Mouse (Mus musculus): Measurements from ENCODE around the gene Trpt1. TPM values are rescaled to one million over a fixed set of nuclear protein-coding genes. Genes with fewer than 3 reads are reported as not detected.
A peak's percentile ranks its signal among the peaks of the same experiment; 100 is the strongest.

The Trpt1 gene
- polyA plus RNA-seq, 1 experiment, result 19.3 TPM

DNA sequence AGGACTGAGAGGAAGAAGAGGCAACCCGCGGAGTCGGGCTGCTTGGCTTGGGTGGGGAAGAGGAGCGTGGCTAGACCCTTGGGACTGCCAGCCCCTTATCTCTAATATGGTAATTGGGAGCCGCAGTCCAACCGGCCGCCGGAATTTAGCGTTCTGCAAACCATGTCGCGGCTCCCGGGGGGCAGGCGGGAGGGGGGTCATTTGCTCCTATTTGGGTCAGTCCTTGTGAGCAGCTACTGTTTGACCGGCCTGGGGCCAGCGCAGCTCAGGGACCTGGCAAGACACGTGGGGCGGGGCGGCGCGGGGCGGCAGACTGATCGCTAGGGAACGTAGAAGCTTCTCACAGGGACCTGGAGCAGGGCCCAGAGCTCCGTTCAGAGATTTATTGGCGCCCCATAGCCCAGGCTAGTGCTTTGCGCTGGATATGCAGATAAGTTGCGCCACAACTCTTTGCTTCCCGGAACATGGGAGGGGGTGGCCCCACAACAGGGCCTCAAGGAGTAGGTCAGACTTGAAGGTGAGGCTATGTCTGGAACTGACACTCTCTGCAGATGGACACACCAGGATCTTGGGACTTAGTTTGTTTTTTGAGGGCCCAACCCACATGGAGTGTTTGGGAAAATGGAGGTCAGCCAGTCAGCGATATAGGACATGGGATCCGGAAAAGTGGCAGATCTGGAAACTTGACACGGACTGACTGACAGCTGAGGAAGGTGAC lies 43.8 kb upstream of the Trpt1 start:
- 2% methylated on average over 31 of the region's 31 CpGs for WGBS
- peaks cover 14% of the 10 kb centered on the region; the same call in 1 of the 2 replicates for H3K4me1 ChIP-seq (ENCODE audit: control insufficient read depth, insufficient read depth, low read length)
- TF ChIP-seq CTCF (conservative IDR thresholded peaks at IDR 0.05; ENCODE audit: insufficient read depth, insufficient read length, low read depth, low read length) (no peak), POLR2A (IDR thresholded peaks at IDR 0.05; ENCODE audit: low read depth, low read length) (no peak)
- peak overlapping the region; percentile 91 for H3K4me3 ChIP-seq (ENCODE audit: insufficient read depth, low read depth, low read length)
- no peaks in the 10 kb centered on the region for H3K36me3 ChIP-seq (ENCODE audit: control insufficient read depth, insufficient read depth, low read length)
- DNase-seq, result peak; percentile 93
- peak overlapping the region; percentile 93 for H3K27ac ChIP-seq (ENCODE audit: insufficient read depth, low read depth, low read length)
- no peaks in the 10 kb centered on the region for H3K27me3 ChIP-seq (replicated peaks; ENCODE audit: control insufficient read depth, insufficient read depth, low read length)

DNA sequence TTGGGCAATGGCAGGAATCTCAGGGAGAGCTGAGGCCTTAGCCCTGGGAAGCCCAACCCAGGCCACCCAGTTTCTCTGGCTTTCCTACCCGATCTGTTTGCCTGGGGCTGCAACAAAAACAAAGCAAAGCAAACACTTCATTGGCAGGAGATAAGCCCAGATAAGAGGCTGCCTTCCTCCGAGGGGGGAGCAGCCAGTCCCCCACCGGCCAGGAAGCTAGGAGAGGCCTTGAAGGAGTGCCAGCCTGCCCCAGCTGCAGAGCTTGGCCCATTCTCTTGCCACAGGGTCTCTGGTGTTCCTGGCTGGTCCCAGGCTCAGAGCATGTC lies 43.3 kb upstream of the Trpt1 start:
- H3K4me1 ChIP-seq (ENCODE audit: control insufficient read depth, insufficient read depth, low read length), result peaks cover 14% of the 10 kb centered on the region; the same call in 1 of the 2 replicates
- WGBS, result 27% methylated on average over 3 of the region's 3 CpGs
- H3K27me3 ChIP-seq (replicated peaks; ENCODE audit: control insufficient read depth, insufficient read depth, low read length), result no peaks in the 10 kb centered on the region
- no peaks in the 10 kb centered on the region for H3K36me3 ChIP-seq (ENCODE audit: control insufficient read depth, insufficient read depth, low read length)
- DNase-seq, result peak; percentile 83
- peak overlapping the region; percentile 91 for H3K4me3 ChIP-seq (ENCODE audit: insufficient read depth, low read depth, low read length)
- TF ChIP-seq CTCF (conservative IDR thresholded peaks at IDR 0.05; ENCODE audit: insufficient read depth, insufficient read length, low read depth, low read length) (no peak), POLR2A (IDR thresholded peaks at IDR 0.05; ENCODE audit: low read depth, low read length) (no peak)
- H3K27ac ChIP-seq (ENCODE audit: insufficient read depth, low read depth, low read length), result peak overlapping the region; percentile 93

DNA sequence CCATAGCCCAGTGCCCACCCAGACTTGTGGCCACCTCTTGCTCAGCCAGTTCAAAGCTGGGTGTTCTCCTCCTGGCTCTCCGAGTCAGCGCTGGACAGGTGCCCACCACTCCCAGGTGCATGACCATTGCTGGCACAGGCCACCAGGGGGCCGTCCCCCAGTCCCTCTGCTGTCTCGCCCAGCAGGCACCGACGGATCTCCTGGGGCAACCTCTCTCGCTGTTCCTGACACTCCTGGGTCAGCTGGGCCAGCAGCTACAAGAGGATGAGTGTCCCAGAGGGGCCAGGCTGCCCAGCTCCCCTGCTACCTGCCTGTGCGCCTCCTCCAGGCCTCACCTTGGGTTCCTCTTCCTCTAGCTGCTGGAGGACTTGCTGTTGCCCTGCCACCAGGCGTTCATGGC lies 41.9 kb upstream of the Trpt1 start:
- Histone ChIP-seq H3K36me3 (ENCODE audit: control insufficient read depth, insufficient read depth, low read length) (no peaks in the 10 kb centered on the region), H3K4me3 (ENCODE audit: insufficient read depth, low read depth, low read length) (no peak overlapping the region), H3K27ac (ENCODE audit: insufficient read depth, low read depth, low read length) (no peak overlapping the region), H3K4me1 (ENCODE audit: control insufficient read depth, insufficient read depth, low read length) (peaks cover 14% of the 10 kb centered on the region; the same call in 1 of the 2 replicates), H3K27me3 (replicated peaks; ENCODE audit: control insufficient read depth, insufficient read depth, low read length) (no peaks in the 10 kb centered on the region)
- DNase-seq, result peak; percentile 74
- TF ChIP-seq POLR2A (IDR thresholded peaks at IDR 0.05; ENCODE audit: low read depth, low read length) (no peak), CTCF (conservative IDR thresholded peaks at IDR 0.05; ENCODE audit: insufficient read depth, insufficient read length, low read depth, low read length) (peak; percentile 61)
- WGBS, result 26% methylated on average over 9 of the region's 9 CpGs

DNA sequence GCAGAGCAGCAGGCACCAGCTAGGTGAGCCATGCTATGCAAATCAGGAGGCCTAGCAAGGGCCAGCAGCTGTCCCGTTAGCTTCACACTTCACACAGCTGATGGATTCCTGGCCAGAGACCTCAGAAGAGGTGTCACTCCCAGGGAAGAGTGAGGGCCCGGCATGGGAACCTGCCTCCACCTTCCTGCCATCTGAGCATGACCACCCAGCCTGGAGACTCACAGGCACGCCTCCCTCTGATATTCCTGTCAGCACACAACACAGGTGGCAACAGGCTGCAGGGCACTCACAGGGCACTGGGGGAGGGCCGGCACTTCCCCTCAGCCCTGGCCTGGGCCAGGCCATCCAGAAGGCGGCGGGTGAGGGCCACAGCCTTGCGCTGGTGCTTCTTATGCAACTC lies 40.5 kb upstream of the Trpt1 start:
- no peak overlapping the region for H3K27ac ChIP-seq (ENCODE audit: insufficient read depth, low read depth, low read length)
- TF ChIP-seq POLR2A (IDR thresholded peaks at IDR 0.05; ENCODE audit: low read depth, low read length) (no peak), CTCF (conservative IDR thresholded peaks at IDR 0.05; ENCODE audit: insufficient read depth, insufficient read length, low read depth, low read length) (no peak)

DNA sequence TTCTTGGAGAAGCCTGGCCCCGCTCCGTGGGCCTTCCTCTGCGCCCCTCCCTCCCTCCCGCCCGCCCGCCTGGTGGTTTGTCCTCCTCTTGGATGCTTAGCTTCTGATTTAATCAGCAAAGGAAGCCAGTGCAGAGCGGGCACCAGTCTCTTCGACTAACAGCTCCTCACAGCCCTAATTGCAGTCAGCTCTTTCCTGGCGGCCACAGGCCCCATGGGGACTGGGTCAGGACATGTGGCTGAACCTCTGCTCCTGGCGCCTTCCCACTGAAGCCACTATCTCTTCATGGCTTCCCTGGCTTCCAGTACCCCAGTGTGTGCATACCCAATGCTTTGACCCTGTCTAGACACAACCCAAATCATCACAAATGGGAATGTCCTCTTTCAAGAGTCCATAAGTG lies 39.5 kb upstream of the Trpt1 start:
- 87% methylated on average over 10 of the region's 10 CpGs for WGBS
- no peak overlapping the region for H3K27ac ChIP-seq (ENCODE audit: insufficient read depth, low read depth, low read length)
- H3K4me1 ChIP-seq (ENCODE audit: control insufficient read depth, insufficient read depth, low read length), result peaks cover 10% of the 10 kb centered on the region; the same call in 1 of the 2 replicates
- no peaks in the 10 kb centered on the region for H3K27me3 ChIP-seq (replicated peaks; ENCODE audit: control insufficient read depth, insufficient read depth, low read length)
- no peaks in the 10 kb centered on the region for H3K36me3 ChIP-seq (ENCODE audit: control insufficient read depth, insufficient read depth, low read length)
- H3K4me3 ChIP-seq (ENCODE audit: insufficient read depth, low read depth, low read length), result no peak overlapping the region
- DNase-seq, result no peak
- TF ChIP-seq POLR2A (IDR thresholded peaks at IDR 0.05; ENCODE audit: low read depth, low read length) (no peak), CTCF (conservative IDR thresholded peaks at IDR 0.05; ENCODE audit: insufficient read depth, insufficient read length, low read depth, low read length) (no peak)

More for the DNA sequence above, 40.5 kb upstream of the Trpt1 start:
- Histone ChIP-seq H3K4me1 (ENCODE audit: control insufficient read depth, insufficient read depth, low read length) (peaks cover 10% of the 10 kb centered on the region; the same call in 1 of the 2 replicates), H3K36me3 (ENCODE audit: control insufficient read depth, insufficient read depth, low read length) (no peaks in the 10 kb centered on the region), H3K4me3 (ENCODE audit: insufficient read depth, low read depth, low read length) (no peak overlapping the region), H3K27me3 (replicated peaks; ENCODE audit: control insufficient read depth, insufficient read depth, low read length) (no peaks in the 10 kb centered on the region)
- WGBS, result 88% methylated on average over 7 of the region's 7 CpGs
- no peak for DNase-seq

DNA sequence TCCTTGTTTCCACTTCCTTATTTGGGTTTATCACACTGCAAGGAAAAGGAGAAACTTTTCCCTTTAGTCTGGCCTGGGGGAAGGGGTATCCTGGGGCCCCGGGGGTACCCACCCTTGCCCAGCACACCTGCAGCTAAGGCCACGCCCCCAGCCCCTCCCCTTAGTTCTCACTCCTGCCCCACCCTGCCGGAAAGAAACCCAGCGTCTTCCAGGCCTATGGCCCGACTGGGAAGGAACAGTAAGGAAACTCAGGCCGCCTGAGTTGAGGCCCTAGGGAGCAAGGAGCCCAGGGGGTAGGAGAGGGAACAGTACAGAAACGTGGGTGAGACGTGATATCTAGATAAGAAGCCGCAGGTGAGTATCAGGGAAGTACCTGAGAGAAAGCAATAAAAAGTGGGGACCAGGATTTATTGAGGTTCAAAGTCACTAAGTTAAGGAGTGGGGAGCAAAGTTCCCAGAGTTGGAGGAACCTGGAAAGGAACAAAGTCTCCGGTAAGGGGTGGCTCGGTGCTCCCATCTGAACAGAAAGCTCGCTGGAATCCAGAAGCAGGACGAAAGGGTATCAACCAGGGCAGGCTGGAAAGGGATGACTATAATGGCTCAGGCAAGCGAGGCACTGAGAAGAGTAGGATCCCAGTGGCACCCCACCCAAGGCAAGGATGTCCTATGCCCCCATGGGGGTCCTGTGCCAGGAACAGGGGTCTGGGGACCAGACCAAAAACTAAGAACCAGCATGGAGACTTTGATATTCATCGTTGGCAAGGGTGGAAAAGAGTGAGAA lies 27.2 kb upstream of the Trpt1 start:
- peaks cover 8% of the 10 kb centered on the region; the same call in 1 of the 2 replicates for H3K4me1 ChIP-seq (ENCODE audit: control insufficient read depth, insufficient read depth, low read length)
- WGBS, result 5% methylated on average over 15 of the region's 15 CpGs
- TF ChIP-seq CTCF (conservative IDR thresholded peaks at IDR 0.05; ENCODE audit: insufficient read depth, insufficient read length, low read depth, low read length) (no peak), POLR2A (IDR thresholded peaks at IDR 0.05; ENCODE audit: low read depth, low read length) (no peak)
- peaks cover 1% of the 10 kb centered on the region; the same call in 1 of the 2 replicates for H3K36me3 ChIP-seq (ENCODE audit: control insufficient read depth, insufficient read depth, low read length)
- H3K27me3 ChIP-seq (replicated peaks; ENCODE audit: control insufficient read depth, insufficient read depth, low read length), result no peaks in the 10 kb centered on the region
- DNase-seq, result peak; percentile 62
- H3K27ac ChIP-seq (ENCODE audit: insufficient read depth, low read depth, low read length), result 0 out of 2 replicates have a peak overlapping the region, but pooled peaks have one; percentile 13
- peak overlapping the region; percentile 81 for H3K4me3 ChIP-seq (ENCODE audit: insufficient read depth, low read depth, low read length)

DNA sequence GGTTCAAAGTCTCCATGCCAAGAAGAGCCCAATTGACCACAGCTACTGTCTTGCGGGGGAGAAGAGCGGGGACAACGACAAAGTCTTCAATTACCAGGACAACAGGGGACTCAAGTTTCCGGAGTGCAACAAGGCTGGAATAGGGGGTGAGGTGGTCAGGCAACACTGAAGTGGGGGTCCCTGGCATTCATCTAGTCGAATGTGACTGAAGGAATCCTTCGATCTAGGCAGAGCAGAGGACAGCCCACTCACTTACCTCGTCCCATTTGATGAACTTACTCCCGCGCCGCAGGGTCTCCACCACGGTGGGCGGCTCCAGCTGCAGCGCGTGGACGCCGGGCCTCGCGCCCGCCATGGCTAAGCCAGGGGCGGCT lies 26.7 kb upstream of the Trpt1 start:
- peaks cover 1% of the 10 kb centered on the region; the same call in 1 of the 2 replicates for H3K36me3 ChIP-seq (ENCODE audit: control insufficient read depth, insufficient read depth, low read length)
- peaks cover 8% of the 10 kb centered on the region; the same call in 1 of the 2 replicates for H3K4me1 ChIP-seq (ENCODE audit: control insufficient read depth, insufficient read depth, low read length)
- TF ChIP-seq CTCF (conservative IDR thresholded peaks at IDR 0.05; ENCODE audit: insufficient read depth, insufficient read length, low read depth, low read length) (no peak), POLR2A (IDR thresholded peaks at IDR 0.05; ENCODE audit: low read depth, low read length) (no peak)
- H3K4me3 ChIP-seq (ENCODE audit: insufficient read depth, low read depth, low read length), result peak overlapping the region; percentile 81
- no peaks in the 10 kb centered on the region for H3K27me3 ChIP-seq (replicated peaks; ENCODE audit: control insufficient read depth, insufficient read depth, low read length)
- under 1% methylated on average over 20 of the region's 20 CpGs for WGBS
- DNase-seq, result no peak
- H3K27ac ChIP-seq (ENCODE audit: insufficient read depth, low read depth, low read length), result 0 out of 2 replicates have a peak overlapping the region, but pooled peaks have one; percentile 37
